Mouse (Mus musculus): ENCODE measurements around the gene Slc36a2. TPM values are rescaled to one million over a fixed set of nuclear protein-coding genes. Genes with fewer than 3 reads are reported as not detected.
A peak's percentile ranks its signal among the peaks of the same experiment; 100 is the strongest.

The Slc36a2 gene
- polyA plus RNA-seq, 1 experiment from 2014 or later, result 0.16 TPM

- no peak overlapping the region for H3K27ac ChIP-seq (ENCODE audit: low read length)
- ATAC-seq, result no peak
- H3K4me2 ChIP-seq (ENCODE audit: low read length), result no peak overlapping the region
- no peaks in the 10 kb centered on the region for H3K36me3 ChIP-seq (ENCODE audit: control insufficient read depth, insufficient read depth)
- WGBS, result 77% methylated on average over 5 of the region's 5 CpGs
- H3K9ac ChIP-seq (replicated peaks; ENCODE audit: low read depth, low read length), result no peak overlapping the region
- H3K27me3 ChIP-seq (replicated peaks; ENCODE audit: control insufficient read depth, insufficient read depth, low read length), result no peaks in the 10 kb centered on the region
- H3K4me3 ChIP-seq (replicated peaks; ENCODE audit: low read length), result no peak overlapping the region
- 0 out of 2 replicates have a peak, but pooled peaks cover 2% of the 10 kb centered on the region for H3K4me1 ChIP-seq (replicated peaks; ENCODE audit: control insufficient read depth, insufficient read depth, low read length)
- no peaks in the 10 kb centered on the region for H3K9me3 ChIP-seq (ENCODE audit: control insufficient read depth, low read length)
These were observed 29.3 kb upstream of the Slc36a2 start for GRCm38 (mm10) chr11:55214161-55214560.

GRCm38 (mm10) chr11:55213518-55213917 lies 28.6 kb upstream of the Slc36a2 start:
- 94% methylated on average over 4 of the region's 4 CpGs for WGBS
- no peak overlapping the region for H3K4me3 ChIP-seq (replicated peaks; ENCODE audit: low read length)

GRCm38 (mm10) chr11:55209626-55210353 lies 24.9 kb upstream of the Slc36a2 start:
- no peak for ATAC-seq
- no peak overlapping the region for H3K4me3 ChIP-seq (replicated peaks; ENCODE audit: low read length)
- H3K27ac ChIP-seq (ENCODE audit: low read length), result no peak overlapping the region
- peaks cover 11% of the 10 kb centered on the region for H3K4me1 ChIP-seq (replicated peaks; ENCODE audit: control insufficient read depth, insufficient read depth, low read length)
- no peaks in the 10 kb centered on the region for H3K9me3 ChIP-seq (ENCODE audit: control insufficient read depth, low read length)
- H3K4me2 ChIP-seq (ENCODE audit: low read length), result no peak overlapping the region
- no peaks in the 10 kb centered on the region for H3K27me3 ChIP-seq (replicated peaks; ENCODE audit: control insufficient read depth, insufficient read depth, low read length)
- no peaks in the 10 kb centered on the region for H3K36me3 ChIP-seq (ENCODE audit: control insufficient read depth, insufficient read depth)
- no peak overlapping the region for H3K9ac ChIP-seq (replicated peaks; ENCODE audit: low read depth, low read length)
- 91% methylated on average over 6 of the region's 6 CpGs for WGBS

More at GRCm38 (mm10) chr11:55213518-55213917, 28.6 kb upstream of the Slc36a2 start:
- H3K27ac ChIP-seq (ENCODE audit: low read length), result no peak overlapping the region
- H3K36me3 ChIP-seq (ENCODE audit: control insufficient read depth, insufficient read depth), result no peaks in the 10 kb centered on the region
- 0 out of 2 replicates have a peak, but pooled peaks cover 2% of the 10 kb centered on the region for H3K4me1 ChIP-seq (replicated peaks; ENCODE audit: control insufficient read depth, insufficient read depth, low read length)
- H3K27me3 ChIP-seq (replicated peaks; ENCODE audit: control insufficient read depth, insufficient read depth, low read length), result no peaks in the 10 kb centered on the region
- H3K9me3 ChIP-seq (ENCODE audit: control insufficient read depth, low read length), result no peaks in the 10 kb centered on the region
- no peak overlapping the region for H3K9ac ChIP-seq (replicated peaks; ENCODE audit: low read depth, low read length)
- ATAC-seq, result no peak
- H3K4me2 ChIP-seq (ENCODE audit: low read length), result no peak overlapping the region

GRCm38 (mm10) chr11:55209032-55209431 lies 24.2 kb upstream of the Slc36a2 start:
- 77% methylated on average over 2 of the region's 2 CpGs for WGBS
- Histone ChIP-seq H3K36me3 (ENCODE audit: control insufficient read depth, insufficient read depth) (no peaks in the 10 kb centered on the region), H3K9ac (replicated peaks; ENCODE audit: low read depth, low read length) (no peak overlapping the region), H3K4me1 (replicated peaks; ENCODE audit: control insufficient read depth, insufficient read depth, low read length) (peaks cover 11% of the 10 kb centered on the region), H3K4me2 (ENCODE audit: low read length) (no peak overlapping the region), H3K27me3 (replicated peaks; ENCODE audit: control insufficient read depth, insufficient read depth, low read length) (no peaks in the 10 kb centered on the region), H3K9me3 (ENCODE audit: control insufficient read depth, low read length) (no peaks in the 10 kb centered on the region), H3K27ac (ENCODE audit: low read length) (no peak overlapping the region), H3K4me3 (replicated peaks; ENCODE audit: low read length) (no peak overlapping the region)
- no peak for ATAC-seq

- no peak overlapping the region for H3K4me2 ChIP-seq (ENCODE audit: low read length)
- H3K9me3 ChIP-seq (ENCODE audit: control insufficient read depth, low read length), result no peaks in the 10 kb centered on the region
- peaks cover 11% of the 10 kb centered on the region for H3K4me1 ChIP-seq (replicated peaks; ENCODE audit: control insufficient read depth, insufficient read depth, low read length)
- H3K27ac ChIP-seq (ENCODE audit: low read length), result no peak overlapping the region
- no peak overlapping the region for H3K4me3 ChIP-seq (replicated peaks; ENCODE audit: low read length)
- H3K27me3 ChIP-seq (replicated peaks; ENCODE audit: control insufficient read depth, insufficient read depth, low read length), result no peaks in the 10 kb centered on the region
- no peak for ATAC-seq
- no peak overlapping the region for H3K9ac ChIP-seq (replicated peaks; ENCODE audit: low read depth, low read length)
- WGBS, result 71% methylated on average over 6 of the region's 6 CpGs
- no peaks in the 10 kb centered on the region for H3K36me3 ChIP-seq (ENCODE audit: control insufficient read depth, insufficient read depth)
These were observed 23.3 kb upstream of the Slc36a2 start for GRCm38 (mm10) chr11:55208001-55208690.

- Histone ChIP-seq H3K4me3 (replicated peaks; ENCODE audit: low read length) (peak overlapping the region; percentile 77), H3K27ac (ENCODE audit: low read length) (no peak overlapping the region), H3K9ac (replicated peaks; ENCODE audit: low read depth, low read length) (peak overlapping the region; percentile 79), H3K4me2 (ENCODE audit: low read length) (peak overlapping the region; percentile 71), H3K36me3 (ENCODE audit: control insufficient read depth, insufficient read depth) (no peaks in the 10 kb centered on the region), H3K9me3 (ENCODE audit: control insufficient read depth, low read length) (no peaks in the 10 kb centered on the region), H3K27me3 (replicated peaks; ENCODE audit: control insufficient read depth, insufficient read depth, low read length) (no peaks in the 10 kb centered on the region), H3K4me1 (replicated peaks; ENCODE audit: control insufficient read depth, insufficient read depth, low read length) (peaks cover 11% of the 10 kb centered on the region)
- peak; percentile 57 for ATAC-seq
- 5% methylated on average over 17 of the region's 17 CpGs for WGBS
These were observed 19.7 kb upstream of the Slc36a2 start for GRCm38 (mm10) chr11:55204602-55205001.

- ATAC-seq, result peak; percentile 96
- peak within 1 kb of the TSS; percentile 79 for H3K9ac ChIP-seq (replicated peaks; ENCODE audit: low read depth, low read length)
- peaks cover 8% of the 10 kb centered on the region for H3K4me1 ChIP-seq (replicated peaks; ENCODE audit: control insufficient read depth, insufficient read depth, low read length)
- no peak within 1 kb of the TSS for H3K27ac ChIP-seq (ENCODE audit: low read length)
- under 1% methylated on average over 31 of the region's 31 CpGs for WGBS
- no peaks in the 10 kb centered on the region for H3K9me3 ChIP-seq (ENCODE audit: control insufficient read depth, low read length)
- no peaks in the 10 kb centered on the region for H3K36me3 ChIP-seq (ENCODE audit: control insufficient read depth, insufficient read depth)
- H3K4me2 ChIP-seq (ENCODE audit: low read length), result peak within 1 kb of the TSS; percentile 71
- peak within 1 kb of the TSS; percentile 77 for H3K4me3 ChIP-seq (replicated peaks; ENCODE audit: low read length)
- H3K27me3 ChIP-seq (replicated peaks; ENCODE audit: control insufficient read depth, insufficient read depth, low read length), result no peaks in the 10 kb centered on the region
These were observed 19.3 kb upstream of the Slc36a2 start, which contains the start of gene Slc36a1 for GRCm38 (mm10) chr11:55204159-55204596. Gene Slc36a1, plus strand, starts transcription at chr11:55204350.

GRCm38 (mm10) chr11:55197740-55198510 lies 13.0 kb upstream of the Slc36a2 start:
- Histone ChIP-seq H3K9ac (replicated peaks; ENCODE audit: low read depth, low read length) (no peak overlapping the region), H3K4me3 (replicated peaks; ENCODE audit: low read length) (no peak overlapping the region), H3K27ac (ENCODE audit: low read length) (no peak overlapping the region), H3K9me3 (ENCODE audit: control insufficient read depth, low read length) (no peaks in the 10 kb centered on the region), H3K27me3 (replicated peaks; ENCODE audit: control insufficient read depth, insufficient read depth, low read length) (no peaks in the 10 kb centered on the region), H3K4me2 (ENCODE audit: low read length) (no peak overlapping the region), H3K36me3 (ENCODE audit: control insufficient read depth, insufficient read depth) (no peaks in the 10 kb centered on the region), H3K4me1 (replicated peaks; ENCODE audit: control insufficient read depth, insufficient read depth, low read length) (no peaks in the 10 kb centered on the region)
- no peak for ATAC-seq
- 84% methylated on average over 8 of the region's 8 CpGs for WGBS

- Histone ChIP-seq H3K27me3 (replicated peaks; ENCODE audit: control insufficient read depth, insufficient read depth, low read length) (no peaks in the 10 kb centered on the region), H3K36me3 (ENCODE audit: control insufficient read depth, insufficient read depth) (no peaks in the 10 kb centered on the region), H3K4me2 (ENCODE audit: low read length) (no peak overlapping the region), H3K9me3 (ENCODE audit: control insufficient read depth, low read length) (no peaks in the 10 kb centered on the region), H3K27ac (ENCODE audit: low read length) (no peak overlapping the region), H3K9ac (replicated peaks; ENCODE audit: low read depth, low read length) (no peak overlapping the region), H3K4me1 (replicated peaks; ENCODE audit: control insufficient read depth, insufficient read depth, low read length) (no peaks in the 10 kb centered on the region), H3K4me3 (replicated peaks; ENCODE audit: low read length) (no peak overlapping the region)
- ATAC-seq, result no peak
- 65% methylated on average over 6 of the region's 6 CpGs for WGBS
These were observed 12.2 kb upstream of the Slc36a2 start for GRCm38 (mm10) chr11:55197086-55197485.
